Mouse (Mus musculus) CD8-positive naive resting alpha-beta T cell, adult 2 months (primary cell): ENCODE data around the gene Hes5.

Source experiments
- DNase-seq, 2 experiments: peaks; one replicate each; pipeline ENCODE4 v3.0.0; 2022; ENCODE audit warnings: low read depth in 2 of 2, low spot score in 2 of 2

Gene Hes5

GRCm38 (mm10) chr4:154964581-154965235 is 4.0 kb downstream of the Hes5 start:
- DNase-seq: peak; percentile 30 to 51

- DNase-seq: no peak
Observed at GRCm38 (mm10) chr4:154965856-154966255, 5.1 kb downstream of the Hes5 start.

GRCm38 (mm10) chr4:154967173-154967572 is 6.5 kb downstream of the Hes5 start:
- peak in 1 of 2 experiments; percentile 60 for DNase-seq

- no peak for DNase-seq
Observed at GRCm38 (mm10) chr4:154972546-154972945, 11.8 kb downstream of the Hes5 start.

- DNase-seq: no peak
Observed at GRCm38 (mm10) chr4:154974163-154974611, 13.5 kb downstream of the Hes5 start.

GRCm38 (mm10) chr4:154980110-154980509 is 19.4 kb downstream of the Hes5 start:
- DNase-seq: peak in 1 of 2 experiments; percentile 26

GRCm38 (mm10) chr4:154981076-154981475 is 20.4 kb downstream of the Hes5 start:
- DNase-seq: no peak

- peak; percentile 55 to 71 for DNase-seq
Observed at GRCm38 (mm10) chr4:154981530-154981929, 20.8 kb downstream of the Hes5 start.

GRCm38 (mm10) chr4:154982247-154983120 is 21.8 kb downstream of the Hes5 start:
- DNase-seq: no peak

GRCm38 (mm10) chr4:154983767-154984166 is 23.0 kb downstream of the Hes5 start:
- no peak for DNase-seq

GRCm38 (mm10) chr4:154985151-154985777 is 24.5 kb downstream of the Hes5 start:
- DNase-seq: no peak

GRCm38 (mm10) chr4:154986096-154986495 is 25.4 kb downstream of the Hes5 start:
- peak; percentile 58 to 63 for DNase-seq

- no peak for DNase-seq
Observed at GRCm38 (mm10) chr4:154986750-154987149, 26.0 kb downstream of the Hes5 start.

- no peak for DNase-seq
Observed at GRCm38 (mm10) chr4:154994876-154995275, 34.2 kb downstream of the Hes5 start.

GRCm38 (mm10) chr4:154996572-154997154 is 35.9 kb downstream of the Hes5 start:
- no peak for DNase-seq

- DNase-seq: no peak
Observed at GRCm38 (mm10) chr4:154999379-154999778, 38.7 kb downstream of the Hes5 start.

- no peak for DNase-seq
Observed at GRCm38 (mm10) chr4:155005278-155005677, 44.6 kb downstream of the Hes5 start.

- DNase-seq: no peak
Observed at GRCm38 (mm10) chr4:155006296-155006695, 45.6 kb downstream of the Hes5 start.

GRCm38 (mm10) chr4:155007641-155008040 is 46.9 kb downstream of the Hes5 start:
- no peak for DNase-seq

GRCm38 (mm10) chr4:155008075-155008474 is 47.4 kb downstream of the Hes5 start:
- no peak for DNase-seq

- DNase-seq: no peak
Observed at GRCm38 (mm10) chr4:155009216-155009615, 48.5 kb downstream of the Hes5 start.
